10 mouse cellular contexts compared by ENCODE assay signal in genomic region chr3:131136455-131136854, GRCm38 (mm10). TPM values are rescaled to one million over a fixed set of nuclear protein-coding genes. Genes with fewer than 3 reads are reported as not detected.
A peak's percentile ranks its signal among the peaks of the same experiment; 100 is the strongest.
DNase-seq lines count a peak whose midpoint lies in the region; ATAC-seq lines count a peak whose summit lies in the region.
"Had no signal": no experiment of that assay in that cellular context is flagged by ENCODE, and none has a peak within 500 bp of the region (broad histone marks: within the 10 kb centered on the region; RNA-seq: fewer than 3 reads in every experiment).

No protein-coding gene starts in this region.

- H3K27me3 ChIP-seq in kidney, embryonic 14.5 days (ENCODE audit: control insufficient read depth, insufficient read depth, low read length), result no peaks in the 10 kb centered on the region
- H3K27me3 ChIP-seq in hindbrain, embryonic 16.5 days (replicated peaks; ENCODE audit: control insufficient read depth, insufficient read depth, low read length), result peaks cover 2% of the 10 kb centered on the region; the same call in 1 of the 2 replicates
- 0 out of 2 replicates have a peak, but pooled peaks cover 6% of the 10 kb centered on the region for H3K27me3 ChIP-seq in neural tube, embryonic 15.5 days (replicated peaks)
- peaks cover 3% of the 10 kb centered on the region; the same call in 1 of the 2 replicates for H3K27me3 ChIP-seq in liver, embryonic 12.5 days (replicated peaks)

- no peak overlapping the region for H3K4me3 ChIP-seq in kidney, embryonic 14.5 days (ENCODE audit: low read length)
- no peak overlapping the region for H3K4me3 ChIP-seq in hindbrain, embryonic 16.5 days (ENCODE audit: low read length)
- H3K4me3 ChIP-seq in neural tube, embryonic 15.5 days (replicated peaks), result no peak overlapping the region
- H3K4me3 ChIP-seq in liver, embryonic 12.5 days, result no peak overlapping the region

- no peaks in the 10 kb centered on the region for H3K9me3 ChIP-seq in kidney, embryonic 14.5 days (ENCODE audit: control insufficient read depth, low read length)
- H3K9me3 ChIP-seq in hindbrain, embryonic 16.5 days (ENCODE audit: control insufficient read depth, low read length), result no peaks in the 10 kb centered on the region
- H3K9me3 ChIP-seq in neural tube, embryonic 15.5 days (replicated peaks), result no peaks in the 10 kb centered on the region
- H3K9me3 ChIP-seq in liver, embryonic 12.5 days (replicated peaks), result no peaks in the 10 kb centered on the region

- no peak for DNase-seq in kidney, postnatal 10 days
- DNase-seq in heart, adult 9 months (ENCODE audit: low spot score in 2 of 2), result peak; percentile 12 to 25
- no peak for DNase-seq in spleen, postnatal 10 days (ENCODE audit: low spot score in 2 of 2)
- no peak for DNase-seq in lung, postnatal 4 days
- DNase-seq: lung, postnatal 14 days; right cerebral cortex, postnatal 25 days had no signal

- H3K27ac ChIP-seq in kidney, embryonic 14.5 days (ENCODE audit: low read depth, low read length), result no peak overlapping the region
- H3K27ac ChIP-seq in hindbrain, embryonic 16.5 days (ENCODE audit: low read depth, low read length), result no peak overlapping the region
- no peak overlapping the region for H3K27ac ChIP-seq in neural tube, embryonic 15.5 days (replicated peaks)
- no peak overlapping the region for H3K27ac ChIP-seq in liver, embryonic 12.5 days

- H3K9ac ChIP-seq in kidney, embryonic 14.5 days (ENCODE audit: low read depth, low read length), result no peak overlapping the region
- H3K9ac ChIP-seq in hindbrain, embryonic 16.5 days (ENCODE audit: low read depth, low read length), result no peak overlapping the region
- no peak overlapping the region for H3K9ac ChIP-seq in neural tube, embryonic 15.5 days (replicated peaks)
- H3K9ac ChIP-seq in liver, embryonic 12.5 days, result no peak overlapping the region

- no peaks in the 10 kb centered on the region for H3K36me3 ChIP-seq in kidney, embryonic 14.5 days (ENCODE audit: control insufficient read depth, insufficient read depth, low read length)
- H3K36me3 ChIP-seq in hindbrain, embryonic 16.5 days (ENCODE audit: control insufficient read depth, insufficient read depth, low read length), result no peaks in the 10 kb centered on the region
- H3K36me3 ChIP-seq in neural tube, embryonic 15.5 days, result no peaks in the 10 kb centered on the region
- H3K36me3 ChIP-seq in liver, embryonic 12.5 days, result no peaks in the 10 kb centered on the region

- peaks cover 20% of the 10 kb centered on the region for H3K4me1 ChIP-seq in kidney, embryonic 14.5 days (ENCODE audit: control insufficient read depth, insufficient read depth, low read length)
- H3K4me1 ChIP-seq in hindbrain, embryonic 16.5 days (ENCODE audit: control insufficient read depth, insufficient read depth, low read depth, low read length), result peaks cover 15% of the 10 kb centered on the region
- H3K4me1 ChIP-seq in neural tube, embryonic 15.5 days, result peaks cover 37% of the 10 kb centered on the region
- H3K4me1 ChIP-seq in liver, embryonic 12.5 days, result no peaks in the 10 kb centered on the region

- peak overlapping the region; percentile 21; the same call in 1 of the 2 replicates for H3K4me2 ChIP-seq in kidney, embryonic 14.5 days (replicated peaks; ENCODE audit: low read depth, low read length)
- peak overlapping the region; percentile 47 for H3K4me2 ChIP-seq in hindbrain, embryonic 16.5 days (ENCODE audit: low read length)
- peak overlapping the region; percentile 31 for H3K4me2 ChIP-seq in neural tube, embryonic 15.5 days
- H3K4me2 ChIP-seq in liver, embryonic 12.5 days, result no peak overlapping the region

- WGBS in kidney, embryonic 14.5 days, result 31% methylated on average over 8 of the region's 8 CpGs
- 12% methylated on average over 8 of the region's 8 CpGs for WGBS in hindbrain, embryonic 16.5 days
- WGBS in neural tube, embryonic 15.5 days, result 18% methylated on average over 8 of the region's 8 CpGs
- WGBS in liver, embryonic 12.5 days (ENCODE audit: insufficient replicate concordance), result 29% methylated on average over 8 of the region's 8 CpGs

- no peak for ATAC-seq in kidney, embryonic 14.5 days (ENCODE audit: low FRiP score, low TSS enrichment)
- no peak for ATAC-seq in hindbrain, embryonic 16.5 days
- no peak for ATAC-seq in neural tube, embryonic 15.5 days (ENCODE audit: low FRiP score)
- no peak for ATAC-seq in liver, embryonic 12.5 days

RNA-seq across cellular contexts. Expression of gene Lef1, which starts 26.2 kb away (rescaled TPM):
- 31.9 and 32.1 TPM in 2 replicates for polyA plus RNA-seq in kidney, embryonic 14.5 days (2014; fragmentation: Nextera tagmentation; extraction: Ambion mirVana)
- polyA plus RNA-seq in hindbrain, embryonic 16.5 days (2015; fragmentation: Nextera tagmentation; extraction: Ambion mirVana), result 8.0 and 13.0 TPM in 2 replicates
- 6.3 and 28.7 TPM in 2 replicates for polyA plus RNA-seq in neural tube, embryonic 15.5 days (2015; fragmentation: Nextera tagmentation; extraction: Ambion mirVana)
- 0.35 and 0.60 TPM in 2 replicates for polyA plus RNA-seq in liver, embryonic 12.5 days (2016; fragmentation: Nextera tagmentation; extraction: Ambion mirVana)

Comparison
In these comparisons a context has a peak if more than half of its experiments do, and no peak if none do; other contexts are left out.
1. DNase-seq: peak in heart, adult 9 months (2 of 2); none in kidney, postnatal 10 days (single experiment), spleen, postnatal 10 days (0 of 2) and lung, postnatal 4 days (0 of 2).